Mouse (Mus musculus): ENCODE data around the gene Pyy. TPM values are rescaled to one million over a fixed set of nuclear protein-coding genes. Genes with fewer than 3 reads are reported as not detected.
A peak's percentile ranks its signal among the peaks of the same experiment; 100 is the strongest.

Gene Pyy
- polyA plus RNA-seq, 2 experiments = not detected

DNA sequence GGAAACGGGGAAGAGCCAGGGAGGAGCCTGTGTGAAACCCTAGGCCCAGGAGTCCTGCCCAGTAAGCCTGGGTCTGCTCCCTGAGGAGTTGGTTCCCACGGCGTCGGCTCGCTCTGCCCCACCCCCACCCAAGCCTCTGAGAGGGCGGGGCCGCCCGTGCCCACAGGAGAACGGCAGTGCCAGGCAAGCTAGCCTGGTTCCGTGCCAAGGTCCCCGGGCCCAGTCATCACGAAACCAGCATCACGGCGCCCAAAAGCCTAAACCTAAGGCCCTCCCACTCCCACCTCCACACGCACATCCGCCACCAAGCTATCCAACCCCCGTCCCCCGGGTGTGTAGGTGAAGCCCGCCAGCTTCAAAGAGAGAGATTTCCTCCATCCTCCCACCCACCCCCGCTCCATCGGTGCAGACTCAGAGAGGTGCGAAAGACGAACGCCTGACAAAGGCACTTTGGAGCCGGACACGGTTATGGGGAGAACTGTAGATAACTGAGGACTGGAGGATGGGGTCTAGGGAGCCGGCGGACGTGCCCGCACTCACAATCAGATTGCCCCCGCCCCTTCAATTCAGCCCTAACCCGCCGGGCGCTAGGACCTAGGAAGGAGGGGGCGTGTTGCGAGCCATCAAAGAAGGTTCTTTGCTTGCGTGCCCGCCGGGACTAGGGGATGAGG, 20.4 kb downstream of the Pyy start:
- ATAC-seq (ENCODE audit: low FRiP score, low read depth) (peak; percentile 78), DNase-seq (ENCODE audit: low spot score) (peak; percentile 90)
- Histone ChIP-seq H3K4me3 (replicated peaks; ENCODE audit: low read length) (peak overlapping the region; percentile 69), H3K27me3 (ENCODE audit: control insufficient read depth, insufficient read depth, low read length) (no peaks in the 10 kb centered on the region), H3K27ac (replicated peaks; ENCODE audit: low read depth, low read length) (peak overlapping the region; percentile 84), H3K4me2 (replicated peaks; ENCODE audit: low read depth, low read length, severe bottlenecking) (peak overlapping the region; percentile 91), H3K36me3 (ENCODE audit: control insufficient read depth, insufficient read depth, low read length) (no peaks in the 10 kb centered on the region), H3K9ac (ENCODE audit: low read depth, low read length, severe bottlenecking) (peak overlapping the region; percentile 62), H3K4me1 (ENCODE audit: control insufficient read depth, insufficient read depth, low read length) (peaks cover 18% of the 10 kb centered on the region), H3K9me3 (ENCODE audit: control insufficient read depth, low read length) (no peaks in the 10 kb centered on the region)
- WGBS = 0% methylated on average over 37 of the region's 39 CpGs
- TF ChIP-seq POLR2A (IDR thresholded peaks at IDR 0.05; ENCODE audit: borderline replicate concordance, extremely low read depth, insufficient read depth, insufficient read length) = no peak

DNA sequence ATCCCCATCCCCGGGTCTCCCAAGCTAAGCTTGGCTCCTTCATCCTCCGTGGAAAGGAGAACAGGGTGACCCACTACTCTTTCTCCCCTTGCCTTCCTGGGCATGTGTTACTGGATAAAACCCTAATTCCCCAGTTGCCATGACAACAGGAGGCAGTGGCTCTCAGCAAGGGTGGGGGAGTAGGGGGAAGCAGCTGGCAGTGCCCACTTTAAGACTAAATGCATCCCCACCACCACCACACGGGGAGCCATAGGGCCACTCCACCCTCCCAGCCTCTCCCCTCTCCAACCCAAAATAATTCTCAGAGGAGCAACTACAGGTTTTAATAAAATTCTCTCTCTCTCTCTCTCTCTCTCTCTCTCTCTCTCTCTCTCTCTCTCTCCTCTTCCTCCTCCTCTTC, 21.3 kb downstream of the Pyy start:
- no peaks in the 10 kb centered on the region for H3K36me3 ChIP-seq (ENCODE audit: control insufficient read depth, insufficient read depth, low read length)
- TF ChIP-seq POLR2A (IDR thresholded peaks at IDR 0.05; ENCODE audit: borderline replicate concordance, extremely low read depth, insufficient read depth, insufficient read length) = no peak
- H3K4me2 ChIP-seq (replicated peaks; ENCODE audit: low read depth, low read length, severe bottlenecking) = peak overlapping the region; percentile 91
- 0 out of 2 replicates have a peak overlapping the region, but pooled peaks have one; percentile 62 for H3K9ac ChIP-seq (ENCODE audit: low read depth, low read length, severe bottlenecking)
- DNase-seq (ENCODE audit: low spot score) (peak; percentile 59), ATAC-seq (ENCODE audit: low FRiP score, low read depth) (no peak)
- H3K4me1 ChIP-seq (ENCODE audit: control insufficient read depth, insufficient read depth, low read length) = peaks cover 18% of the 10 kb centered on the region
- peak overlapping the region; percentile 69 for H3K4me3 ChIP-seq (replicated peaks; ENCODE audit: low read length)
- H3K27ac ChIP-seq (replicated peaks; ENCODE audit: low read depth, low read length) = peak overlapping the region; percentile 35; the same call in 1 of the 2 replicates
- no peaks in the 10 kb centered on the region for H3K27me3 ChIP-seq (ENCODE audit: control insufficient read depth, insufficient read depth, low read length)
- WGBS = 16% methylated on average over 3 of the region's 3 CpGs
- no peaks in the 10 kb centered on the region for H3K9me3 ChIP-seq (ENCODE audit: control insufficient read depth, low read length)

- ATAC-seq (ENCODE audit: low FRiP score, low read depth) (no peak), DNase-seq (ENCODE audit: low spot score) (no peak)
- 27% methylated on average over 7 of the region's 7 CpGs for WGBS
- H3K27ac ChIP-seq (replicated peaks; ENCODE audit: low read depth, low read length) = no peak overlapping the region
- TF ChIP-seq POLR2A (IDR thresholded peaks at IDR 0.05; ENCODE audit: borderline replicate concordance, extremely low read depth, insufficient read depth, insufficient read length) = no peak
- H3K4me1 ChIP-seq (ENCODE audit: control insufficient read depth, insufficient read depth, low read length) = peaks cover 12% of the 10 kb centered on the region
- no peak overlapping the region for H3K4me3 ChIP-seq (replicated peaks; ENCODE audit: low read length)
- no peak overlapping the region for H3K9ac ChIP-seq (ENCODE audit: low read depth, low read length, severe bottlenecking)
- no peak overlapping the region for H3K4me2 ChIP-seq (replicated peaks; ENCODE audit: low read depth, low read length, severe bottlenecking)
- no peaks in the 10 kb centered on the region for H3K27me3 ChIP-seq (ENCODE audit: control insufficient read depth, insufficient read depth, low read length)
- peaks cover 9% of the 10 kb centered on the region; the same call in 1 of the 2 replicates for H3K36me3 ChIP-seq (ENCODE audit: control insufficient read depth, insufficient read depth, low read length)
- no peaks in the 10 kb centered on the region for H3K9me3 ChIP-seq (ENCODE audit: control insufficient read depth, low read length)
These were observed 23.5 kb downstream of the Pyy start for GRCm38 (mm10) chr11:102084159-102084558.

GRCm38 (mm10) chr11:102083193-102083592, 24.4 kb downstream of the Pyy start:
- Histone ChIP-seq H3K9me3 (ENCODE audit: control insufficient read depth, low read length) (no peaks in the 10 kb centered on the region), H3K4me1 (ENCODE audit: control insufficient read depth, insufficient read depth, low read length) (peaks cover 12% of the 10 kb centered on the region), H3K4me2 (replicated peaks; ENCODE audit: low read depth, low read length, severe bottlenecking) (no peak overlapping the region), H3K27me3 (ENCODE audit: control insufficient read depth, insufficient read depth, low read length) (no peaks in the 10 kb centered on the region), H3K4me3 (replicated peaks; ENCODE audit: low read length) (no peak overlapping the region), H3K9ac (ENCODE audit: low read depth, low read length, severe bottlenecking) (no peak overlapping the region), H3K27ac (replicated peaks; ENCODE audit: low read depth, low read length) (no peak overlapping the region), H3K36me3 (ENCODE audit: control insufficient read depth, insufficient read depth, low read length) (peaks cover 16% of the 10 kb centered on the region)
- no peak for TF ChIP-seq POLR2A (IDR thresholded peaks at IDR 0.05; ENCODE audit: borderline replicate concordance, extremely low read depth, insufficient read depth, insufficient read length)
- DNase-seq (ENCODE audit: low spot score) = no peak
- WGBS = 59% methylated on average over 4 of the region's 4 CpGs
- ATAC-seq (ENCODE audit: low FRiP score, low read depth) = no peak

DNA sequence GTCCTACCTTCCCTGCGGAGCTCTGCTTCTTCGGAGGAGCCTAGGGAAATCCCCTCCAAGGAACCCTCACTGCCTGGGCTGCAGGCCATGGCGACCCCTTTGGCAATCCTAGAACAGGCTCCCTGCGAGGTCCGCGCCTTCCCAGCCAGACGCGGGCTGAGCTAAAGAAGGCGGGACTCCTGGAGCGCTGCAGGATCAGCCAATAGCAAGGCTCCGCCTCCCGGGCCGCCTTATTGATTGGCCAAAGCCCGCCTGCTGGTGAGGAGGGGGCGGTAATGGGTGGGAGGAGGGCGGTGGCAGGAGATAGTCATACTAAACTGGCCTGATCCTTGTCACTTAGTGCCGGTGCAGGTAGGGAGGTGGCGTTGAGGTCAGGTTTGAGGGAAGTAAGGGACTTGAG, 25.3 kb downstream of the Pyy start:
- under 1% methylated on average over 18 of the region's 18 CpGs for WGBS
- peaks cover 12% of the 10 kb centered on the region for H3K4me1 ChIP-seq (ENCODE audit: control insufficient read depth, insufficient read depth, low read length)
- peak overlapping the region; percentile 37 for H3K4me3 ChIP-seq (replicated peaks; ENCODE audit: low read length)
- H3K27ac ChIP-seq (replicated peaks; ENCODE audit: low read depth, low read length) = no peak overlapping the region
- no peaks in the 10 kb centered on the region for H3K9me3 ChIP-seq (ENCODE audit: control insufficient read depth, low read length)
- peak overlapping the region; percentile 68 for H3K4me2 ChIP-seq (replicated peaks; ENCODE audit: low read depth, low read length, severe bottlenecking)
- H3K36me3 ChIP-seq (ENCODE audit: control insufficient read depth, insufficient read depth, low read length) = peaks cover 20% of the 10 kb centered on the region
- peak overlapping the region; percentile 40 for H3K9ac ChIP-seq (ENCODE audit: low read depth, low read length, severe bottlenecking)
- H3K27me3 ChIP-seq (ENCODE audit: control insufficient read depth, insufficient read depth, low read length) = no peaks in the 10 kb centered on the region
- DNase-seq (ENCODE audit: low spot score) (peak; percentile 90), ATAC-seq (ENCODE audit: low FRiP score, low read depth) (peak; percentile 93)
- no peak for TF ChIP-seq POLR2A (IDR thresholded peaks at IDR 0.05; ENCODE audit: borderline replicate concordance, extremely low read depth, insufficient read depth, insufficient read length)
